Mouse (Mus musculus): ENCODE results near the gene Tmem39b. TPM values are rescaled to one million over a fixed set of nuclear protein-coding genes. Genes with fewer than 3 reads are reported as not detected.
"Not testable (repeated sequence)": the region's sequence is repeated elsewhere in the genome, so short reads cannot be mapped to it uniquely, and the experiment has no call there.

The Tmem39b gene
- total RNA-seq (2014; fragmentation: Nextera tagmentation) (15.8 and 44.1 TPM in 2 replicates), total RNA-seq (2017) (6.2 and 12.2 TPM in 2 replicates)

DNA sequence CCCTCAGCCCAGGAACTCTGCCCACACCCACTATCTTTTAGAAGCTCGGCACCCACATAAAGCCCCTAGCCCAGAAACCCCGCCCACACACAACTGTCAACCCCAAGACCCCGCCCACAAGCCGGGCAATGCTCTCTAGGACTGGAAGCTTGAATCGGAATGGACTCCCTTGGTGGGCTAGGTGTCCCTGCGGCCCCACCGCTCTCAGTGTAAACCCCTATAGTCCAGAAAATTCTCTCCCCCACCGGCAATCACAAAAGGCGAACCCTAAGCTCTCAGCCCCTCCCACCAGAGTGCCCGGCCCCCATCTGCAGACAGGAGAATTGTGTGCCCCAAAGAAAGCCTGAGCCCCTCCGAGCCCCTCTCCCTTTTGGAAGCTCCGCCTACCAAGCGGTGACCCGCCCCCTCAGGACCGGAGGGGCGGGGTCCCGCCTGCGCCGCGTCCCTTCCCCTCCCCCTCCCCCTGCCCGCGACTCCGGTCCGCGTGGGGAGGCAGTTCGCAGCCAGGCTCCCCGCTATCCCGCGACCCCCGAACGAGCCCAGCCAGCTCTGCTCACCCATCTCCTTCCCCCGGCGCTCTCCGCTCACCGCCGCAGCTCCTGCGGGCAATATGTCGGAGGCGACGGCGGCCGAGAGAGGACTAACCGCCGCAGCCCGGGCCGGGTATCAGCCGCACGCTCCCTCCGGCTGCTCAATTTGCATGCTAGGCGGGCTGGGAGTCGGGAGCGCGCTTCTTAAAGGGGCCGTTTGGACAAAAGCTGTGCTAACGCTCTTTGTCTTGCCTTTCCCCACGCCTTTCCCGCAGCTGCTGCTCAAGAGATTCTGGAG, at the start of gene Tmem39b:
Tmem39b (minus strand) TSS at position 681 of the 828 bp plus-strand sequence.
- peak; percentile 71 for ATAC-seq (replicated peaks; ENCODE audit: poor library complexity, severe bottlenecking)

DNA sequence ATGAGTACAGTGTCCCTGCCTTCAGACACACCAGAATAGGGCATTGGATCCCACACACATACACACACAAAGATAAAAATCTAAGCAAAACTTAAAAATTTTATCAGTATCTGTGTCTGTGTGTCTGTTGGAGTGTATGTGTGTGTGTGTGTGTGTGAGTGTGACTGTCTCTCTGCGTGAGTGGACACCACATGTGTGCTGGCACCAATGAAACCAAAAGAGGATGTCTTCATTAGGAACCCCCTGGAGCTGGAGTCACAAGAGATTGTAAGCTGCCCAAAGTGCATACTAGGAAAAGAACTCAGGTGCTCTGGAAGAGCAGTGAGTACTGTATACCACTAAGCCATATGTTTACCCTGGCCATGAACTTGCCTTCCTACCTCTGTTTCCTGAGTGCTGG, 49.5 kb upstream of the Tmem39b start:
- ATAC-seq (replicated peaks; ENCODE audit: poor library complexity, severe bottlenecking) = peak; percentile 20; the same call in 1 of the 2 replicates

DNA sequence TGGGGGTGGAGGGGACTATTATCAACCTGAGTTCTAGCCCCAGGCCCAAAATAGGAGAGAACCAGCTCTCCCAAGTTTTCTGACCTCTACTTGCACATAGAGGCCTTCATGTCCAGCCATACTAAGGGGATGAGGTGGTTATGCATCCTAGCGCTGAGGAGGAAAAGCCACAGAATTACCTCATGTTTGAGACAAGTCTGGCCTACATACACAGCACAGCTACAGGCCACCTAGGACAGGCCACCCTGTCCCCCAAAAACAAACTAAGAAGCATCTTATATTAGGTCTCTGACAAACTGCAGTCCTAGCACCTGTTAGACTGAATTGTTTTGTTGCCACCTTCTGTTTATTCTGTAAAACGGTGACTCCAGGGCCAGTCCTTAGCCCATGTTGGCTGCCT, 46.9 kb upstream of the Tmem39b start:
- ATAC-seq (replicated peaks; ENCODE audit: poor library complexity, severe bottlenecking) = no peak

DNA sequence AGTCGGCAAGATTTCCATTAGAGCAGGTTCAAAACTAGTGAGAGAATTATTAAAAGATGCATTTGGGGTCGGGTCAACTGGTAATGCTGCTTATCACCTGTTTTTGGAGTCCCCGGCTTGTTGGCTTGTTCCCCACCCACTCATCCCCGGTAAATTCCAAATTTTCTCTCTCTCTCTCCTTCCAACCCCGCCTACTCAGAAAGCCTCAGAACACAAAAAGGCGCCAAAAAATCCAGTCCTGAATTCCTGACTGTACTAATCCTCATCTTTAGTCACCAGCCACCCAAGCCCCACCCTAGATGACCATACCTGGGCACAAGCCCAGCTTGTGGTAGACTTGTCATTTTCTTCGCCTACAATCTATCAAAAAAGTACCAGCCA, 46.4 kb upstream of the Tmem39b start:
- ATAC-seq (replicated peaks; ENCODE audit: poor library complexity, severe bottlenecking) = no peak

DNA sequence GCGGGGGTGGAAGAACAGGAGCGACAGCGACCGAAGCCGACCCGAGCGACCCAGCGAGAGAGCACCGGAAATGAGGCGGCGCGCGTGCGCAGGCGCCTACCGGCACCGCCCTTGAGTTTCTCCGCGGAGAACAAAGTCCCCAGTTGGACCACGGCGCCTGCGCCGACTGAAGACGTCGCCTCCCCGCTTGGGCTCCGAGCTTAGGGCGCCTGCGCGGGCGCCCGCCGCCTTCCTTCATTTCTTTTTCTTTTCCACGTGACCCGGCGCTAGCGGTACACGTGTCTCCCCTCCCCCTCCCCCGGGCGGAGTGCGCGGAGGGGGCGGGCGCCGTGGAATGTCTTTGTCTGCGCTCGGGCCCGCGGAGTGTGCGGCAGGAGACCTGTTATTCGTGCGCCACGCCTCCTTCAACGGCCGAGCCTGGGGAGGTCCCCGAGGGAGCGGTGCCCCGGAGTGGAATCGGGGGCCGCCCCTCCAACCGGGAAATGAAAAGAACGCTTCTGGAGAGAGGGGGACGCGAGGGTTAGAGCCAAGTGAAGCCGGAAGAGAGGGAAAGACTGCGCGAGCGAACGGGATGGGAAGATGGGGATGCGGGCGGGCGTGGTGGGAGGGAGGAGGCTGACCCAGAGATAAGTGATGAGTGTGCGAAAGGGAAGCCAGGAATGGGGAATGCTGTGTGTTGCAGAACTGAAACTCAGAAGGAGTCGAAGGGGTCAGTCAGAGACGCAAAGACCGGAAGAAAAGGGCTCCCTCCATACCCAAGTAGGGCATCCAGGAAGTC, 45.8 kb upstream of the Tmem39b start, which contains the start of gene Khdrbs1:
Khdrbs1 (minus strand) TSS at position 72 of the 778 bp plus-strand sequence.
- peak; percentile 77 for ATAC-seq (replicated peaks; ENCODE audit: poor library complexity, severe bottlenecking)

DNA sequence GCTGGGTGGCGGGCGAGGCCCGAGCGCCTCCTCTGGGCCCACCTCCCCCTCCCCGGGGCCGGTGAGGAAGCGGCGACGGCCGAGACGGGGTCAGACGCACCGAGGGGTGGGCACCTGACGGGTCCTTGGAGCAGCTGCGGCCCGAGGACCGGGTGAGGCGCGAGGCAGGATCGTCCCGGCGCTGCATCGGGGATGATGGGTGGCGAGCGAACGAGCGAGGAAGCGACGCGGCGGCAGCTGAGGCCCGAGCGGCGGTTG, 45.3 kb upstream of the Tmem39b start:
- ATAC-seq (replicated peaks; ENCODE audit: poor library complexity, severe bottlenecking) = no peak

DNA sequence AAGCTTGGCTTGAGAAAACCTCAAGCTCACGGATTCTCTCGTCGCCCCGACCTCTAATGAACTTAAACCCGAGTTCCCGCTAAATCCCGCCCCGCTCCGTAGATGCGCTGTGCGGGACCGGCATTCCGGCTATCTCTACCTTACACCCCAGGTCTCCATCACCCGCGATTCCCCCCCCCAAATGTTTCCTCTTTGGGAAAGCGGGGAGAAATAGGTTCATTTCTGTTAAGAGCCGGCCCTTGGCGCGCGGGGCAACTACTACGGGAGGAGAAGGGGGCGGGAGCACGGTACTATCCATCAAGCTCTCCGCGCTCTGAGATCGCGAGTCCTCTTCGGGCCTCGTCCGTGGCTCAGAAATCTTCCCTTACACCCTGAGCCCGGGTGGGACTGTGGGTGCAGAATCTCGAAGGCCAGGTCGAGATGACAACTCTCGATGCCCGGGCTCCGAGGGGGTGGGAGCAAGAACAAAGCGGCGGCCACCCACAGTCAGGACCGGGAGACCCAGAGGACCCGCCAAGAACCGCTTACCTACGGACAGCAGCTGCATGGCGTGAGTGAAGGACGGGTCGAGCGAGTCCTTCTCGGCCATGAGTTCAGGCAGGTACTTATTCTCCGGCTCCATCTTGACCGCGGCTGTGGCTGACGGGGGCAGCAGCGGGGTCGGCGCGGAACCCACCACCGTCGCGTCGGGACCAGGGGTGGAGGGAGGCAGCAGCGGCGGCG, 44.8 kb upstream of the Tmem39b start:
- ATAC-seq (replicated peaks; ENCODE audit: poor library complexity, severe bottlenecking) = no peak

DNA sequence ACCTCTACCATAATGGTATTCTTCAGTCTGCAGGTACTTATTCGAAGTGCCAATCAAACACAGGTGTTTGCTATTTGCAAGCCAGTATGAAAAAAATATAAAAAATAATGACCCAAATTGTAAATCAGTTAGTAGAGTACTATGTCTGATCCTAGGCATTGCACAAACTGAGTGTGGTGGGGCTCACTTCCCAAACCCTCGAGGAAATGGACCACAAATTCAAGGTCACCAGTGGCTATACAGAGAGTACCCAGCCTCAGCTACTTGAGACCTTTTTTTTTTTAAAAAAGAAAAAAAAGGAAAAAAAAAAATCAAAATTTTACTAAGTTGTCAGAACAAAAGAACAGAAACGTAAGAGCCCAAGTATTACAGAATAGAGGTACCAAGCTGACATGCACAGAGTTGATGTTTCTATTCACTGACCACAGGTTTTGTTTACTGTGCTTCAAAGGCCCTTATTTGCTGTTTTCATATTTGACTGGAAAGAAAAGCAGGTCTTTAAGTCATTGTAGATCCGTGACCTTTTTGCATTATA, 42.5 kb upstream of the Tmem39b start:
- ATAC-seq (replicated peaks; ENCODE audit: poor library complexity, severe bottlenecking) = no peak

DNA sequence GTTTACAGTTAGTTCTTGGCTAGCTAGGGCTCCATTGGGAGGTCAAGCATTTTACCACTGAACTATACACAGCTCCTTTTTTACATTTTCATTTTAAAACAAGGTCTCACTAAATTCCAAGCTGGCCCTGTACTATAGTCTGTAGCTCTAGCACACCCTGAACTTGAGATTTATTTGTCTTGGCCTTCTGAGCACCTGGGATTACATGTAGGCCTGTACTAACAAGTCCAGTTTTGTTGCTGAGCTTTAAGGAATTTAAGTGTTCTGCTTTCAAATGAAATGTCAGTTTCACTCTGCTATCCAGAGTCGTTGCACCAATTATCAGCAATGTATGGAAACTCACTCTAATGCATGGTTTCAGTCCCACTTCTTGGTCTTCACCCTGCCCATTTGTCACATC, 39.5 kb upstream of the Tmem39b start:
- no peak for ATAC-seq (replicated peaks; ENCODE audit: poor library complexity, severe bottlenecking)

DNA sequence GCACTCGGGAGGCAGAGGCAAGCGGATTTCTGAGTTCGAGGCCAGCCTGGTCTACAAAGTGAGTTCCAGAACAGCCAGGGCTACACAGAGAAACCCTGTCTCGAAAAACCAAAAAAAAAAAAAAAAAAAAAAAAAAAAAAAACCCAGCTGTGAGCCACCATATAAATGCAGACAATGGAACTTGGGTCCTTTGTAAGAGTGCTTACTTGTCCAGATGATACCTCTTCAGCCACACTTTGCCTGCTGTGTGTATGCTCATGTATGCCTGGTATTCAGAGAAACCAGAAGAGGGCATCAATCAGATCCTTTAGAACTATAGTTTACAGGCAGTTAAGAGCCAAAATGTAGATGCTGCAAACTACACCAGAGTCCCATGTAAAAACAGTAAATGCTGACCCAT, 38.8 kb upstream of the Tmem39b start:
- not testable (repeated sequence) for ATAC-seq (replicated peaks; ENCODE audit: poor library complexity, severe bottlenecking)

DNA sequence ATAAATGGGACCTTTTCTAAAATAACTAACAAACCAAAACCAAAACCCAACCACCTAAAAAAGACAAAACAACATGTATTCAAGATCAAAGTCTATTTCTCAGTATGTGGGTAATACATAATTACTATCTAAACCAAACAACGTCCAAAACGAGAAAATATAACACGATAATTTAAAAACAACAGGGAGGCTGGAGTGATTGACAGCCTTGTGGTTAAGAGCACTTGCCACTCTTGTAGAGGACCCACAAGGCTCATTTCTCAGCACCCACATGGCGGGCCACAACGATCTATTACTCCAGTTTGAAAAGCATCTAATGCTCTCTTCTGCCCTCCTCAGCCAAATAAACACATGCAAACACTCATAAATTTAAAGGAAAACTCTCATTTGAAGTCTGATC, 34.8 kb upstream of the Tmem39b start:
- ATAC-seq (replicated peaks; ENCODE audit: poor library complexity, severe bottlenecking) = no peak

DNA sequence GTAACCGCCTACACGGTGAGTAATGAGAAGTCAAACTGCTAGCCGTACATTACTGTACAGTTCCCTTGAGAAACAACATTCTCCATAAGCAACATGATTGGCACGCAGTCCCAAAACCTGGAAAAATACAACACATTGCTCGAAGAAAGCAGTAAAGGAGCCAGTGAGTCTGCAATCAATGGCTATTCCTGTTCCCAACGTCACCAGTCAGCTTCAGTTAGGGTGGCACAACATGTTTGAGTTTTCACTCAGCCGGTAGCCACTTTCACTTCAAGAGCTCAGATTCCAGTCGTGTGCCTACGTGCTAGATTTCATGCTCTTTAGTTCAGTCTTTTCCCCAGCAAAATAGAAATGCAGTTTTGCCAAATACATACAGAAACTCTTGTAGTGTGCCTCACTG, 19.7 kb upstream of the Tmem39b start:
- no peak for ATAC-seq (replicated peaks; ENCODE audit: poor library complexity, severe bottlenecking)

DNA sequence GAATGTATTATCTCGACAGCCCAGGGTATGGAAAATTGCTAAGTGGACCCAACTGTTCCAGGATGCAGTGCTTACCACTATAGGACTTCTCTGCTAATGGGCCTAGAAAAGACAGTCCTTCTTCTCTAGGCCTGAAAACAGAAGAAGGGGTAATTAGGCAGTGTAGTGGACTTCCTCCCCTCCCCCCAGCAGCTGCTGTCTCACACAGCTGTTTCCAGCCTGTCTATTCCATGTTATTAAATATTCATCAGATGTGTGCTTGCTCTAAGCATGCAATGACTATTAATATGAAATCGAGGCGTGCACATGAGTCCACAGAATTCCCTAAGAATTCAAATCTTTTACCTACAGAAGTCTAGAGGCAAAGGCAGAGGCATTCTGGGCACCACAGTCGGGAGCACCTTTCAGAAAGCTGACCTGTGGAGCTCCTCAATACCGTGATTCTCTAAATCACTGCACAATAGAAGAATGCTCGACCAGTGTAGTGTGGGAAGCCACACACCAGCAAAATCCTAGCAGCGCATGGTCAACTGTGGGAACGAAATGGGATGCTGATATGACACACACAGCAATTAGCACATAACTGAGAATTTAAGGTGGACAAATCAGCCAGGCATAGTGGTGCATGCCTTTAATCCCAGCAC, 13.0 kb upstream of the Tmem39b start:
- ATAC-seq (replicated peaks; ENCODE audit: poor library complexity, severe bottlenecking) = no peak

DNA sequence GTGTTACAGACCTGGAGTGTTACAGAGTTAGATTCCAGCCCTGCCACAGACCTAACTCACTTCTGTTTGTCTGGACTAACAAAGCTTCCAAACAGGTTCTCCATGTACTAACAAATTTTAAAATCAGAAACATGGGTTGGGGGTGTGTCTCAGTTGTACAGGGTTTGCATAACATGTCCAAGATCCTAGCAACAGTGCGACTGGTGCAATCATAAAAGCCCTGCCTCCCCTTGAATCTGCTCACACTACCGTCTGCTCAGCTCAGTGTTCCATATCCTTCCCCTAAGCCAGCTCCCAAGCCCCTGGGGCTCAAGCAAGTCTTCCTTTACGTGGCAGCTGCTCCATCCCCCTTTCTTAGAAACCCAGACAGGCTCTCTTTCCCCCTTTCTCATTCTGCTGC, 10.1 kb upstream of the Tmem39b start:
- no peak for ATAC-seq (replicated peaks; ENCODE audit: poor library complexity, severe bottlenecking)

DNA sequence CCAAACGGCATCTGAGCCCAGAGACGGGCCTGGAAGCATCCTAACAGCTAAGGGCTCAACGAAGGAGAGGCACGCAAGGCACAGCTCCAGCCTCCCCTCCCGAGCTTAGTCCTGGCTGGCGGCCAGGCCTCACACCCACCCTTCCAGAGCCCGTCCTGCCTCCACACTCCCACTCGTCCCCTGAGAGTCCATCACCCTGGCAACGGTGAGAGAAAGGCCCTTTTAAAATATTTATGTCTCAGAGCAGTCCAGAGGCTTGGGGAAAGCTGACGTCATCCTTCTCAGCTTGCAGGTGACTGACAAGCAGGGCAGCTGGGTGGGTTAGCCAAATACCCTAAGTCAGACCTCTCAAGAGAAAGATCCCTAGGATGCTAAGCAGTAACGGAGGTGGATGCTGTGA, 5.8 kb upstream of the Tmem39b start:
- no peak for ATAC-seq (replicated peaks; ENCODE audit: poor library complexity, severe bottlenecking)

DNA sequence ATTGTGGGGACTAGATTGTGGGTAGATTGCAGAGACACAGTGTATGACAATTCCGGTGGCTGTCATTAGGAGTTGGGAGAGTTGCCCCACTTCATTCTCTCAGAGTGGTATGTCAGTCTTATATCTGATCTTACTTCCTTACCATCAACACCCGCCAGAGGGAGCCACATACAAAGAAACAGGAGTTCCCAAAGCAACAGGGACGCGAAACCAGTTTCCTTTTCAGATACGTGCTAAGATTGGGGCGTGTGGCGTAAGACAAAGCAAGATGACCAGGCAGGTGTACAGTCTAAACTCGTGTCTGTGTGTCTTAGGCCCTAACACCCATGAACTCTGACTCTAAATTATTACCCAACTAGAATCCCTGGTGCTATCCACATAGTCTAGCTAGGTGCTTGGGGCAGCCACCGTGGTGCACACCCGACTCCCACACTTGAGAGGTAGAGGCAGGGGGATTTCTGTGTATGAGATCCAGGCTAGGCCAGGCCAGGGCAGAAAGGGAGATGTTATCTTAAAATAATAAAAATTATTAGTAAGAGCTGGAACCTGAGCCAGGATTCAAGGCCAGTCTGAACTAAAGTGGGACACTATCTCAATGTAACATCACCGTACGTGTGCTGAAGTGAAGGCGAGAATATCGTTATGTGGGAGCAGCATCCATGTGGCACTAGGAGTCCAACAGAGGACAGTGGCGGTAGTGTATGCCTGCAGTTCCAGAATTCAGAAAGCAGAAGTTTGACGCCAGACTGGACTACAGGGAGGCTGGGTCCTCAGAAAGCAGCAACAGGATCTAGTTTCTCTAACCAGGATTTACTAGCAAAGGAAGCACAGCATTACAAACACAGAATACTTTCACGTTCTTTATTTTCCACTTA, 5.1 kb upstream of the Tmem39b start:
- ATAC-seq (replicated peaks; ENCODE audit: poor library complexity, severe bottlenecking) = peak; percentile 82

DNA sequence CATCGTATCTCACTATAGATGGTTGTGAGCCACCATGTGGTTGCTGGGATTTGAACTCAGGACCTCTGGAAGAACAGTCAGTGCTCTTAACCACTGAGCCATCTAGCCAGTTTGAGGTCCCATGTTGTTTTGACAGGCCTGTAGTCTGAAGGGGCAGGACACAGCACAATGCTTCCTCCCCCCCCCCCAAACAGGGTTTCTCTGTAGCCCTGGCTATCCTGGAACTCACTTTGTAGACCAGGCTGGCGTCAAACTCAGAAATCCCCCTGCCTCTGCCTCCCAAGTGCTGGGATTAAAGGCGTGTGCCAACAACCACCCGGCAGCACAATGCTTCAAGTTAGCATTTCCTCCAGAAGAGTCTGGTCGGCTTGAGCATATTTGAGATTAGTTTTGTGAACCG, 4.0 kb upstream of the Tmem39b start:
- ATAC-seq (replicated peaks; ENCODE audit: poor library complexity, severe bottlenecking) = not testable (repeated sequence)

DNA sequence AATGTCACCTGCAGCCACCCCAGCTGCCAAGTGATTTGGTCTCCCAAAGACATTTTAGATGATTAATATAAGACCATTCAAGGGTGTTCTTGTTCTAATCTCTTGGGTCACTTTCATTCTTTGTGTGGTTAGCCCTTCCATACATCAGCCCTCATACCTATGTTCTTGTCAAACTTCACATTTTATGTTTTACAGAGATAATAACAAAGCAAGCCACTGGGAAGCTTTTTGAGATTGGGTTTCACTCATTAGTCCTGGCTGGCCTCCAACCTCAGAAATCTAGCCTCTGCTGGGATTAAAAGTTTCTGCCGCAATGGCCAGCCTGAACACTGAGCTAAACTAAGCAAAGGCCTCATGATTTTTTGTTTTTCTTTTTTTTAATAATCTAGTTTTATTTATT, 3.6 kb upstream of the Tmem39b start:
- ATAC-seq (replicated peaks; ENCODE audit: poor library complexity, severe bottlenecking) = no peak

DNA sequence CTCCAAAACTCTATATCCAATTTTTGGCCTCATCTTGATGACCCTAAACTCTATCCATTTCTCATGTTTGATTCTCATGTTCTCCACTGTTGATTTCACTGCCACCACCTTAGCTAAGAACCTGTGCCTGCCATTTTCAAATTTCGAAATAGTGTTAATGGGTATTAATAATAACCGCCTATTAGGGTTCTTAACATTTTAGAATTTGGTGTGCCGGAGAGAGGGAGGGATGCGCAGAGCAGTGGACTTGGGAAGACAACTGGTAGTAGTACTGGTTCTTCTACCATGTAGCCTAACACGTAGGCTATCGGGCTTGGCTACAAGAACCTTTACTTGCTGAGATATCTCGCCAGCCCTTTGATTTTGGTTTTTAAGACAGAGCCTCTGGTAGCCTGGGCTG, 553 bp upstream of the Tmem39b start:
- no peak for ATAC-seq (replicated peaks; ENCODE audit: poor library complexity, severe bottlenecking)

DNA sequence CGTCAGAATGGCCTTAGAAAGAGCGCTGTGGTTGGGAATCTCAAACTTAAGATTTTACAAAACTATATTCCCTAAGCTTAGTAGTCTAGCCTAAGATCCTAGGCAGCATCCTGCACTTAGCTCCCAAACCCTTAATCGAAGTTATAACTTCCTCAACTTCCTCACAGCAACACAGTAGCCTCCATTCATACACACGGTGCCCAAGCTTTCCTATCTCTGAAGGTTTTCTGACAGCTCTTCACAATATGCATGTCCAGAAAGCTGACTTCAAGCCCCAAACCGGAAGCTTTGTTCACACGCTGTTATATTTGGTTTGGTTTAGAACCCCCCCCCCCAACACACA, 852 bp downstream of the Tmem39b start:
- ATAC-seq (replicated peaks; ENCODE audit: poor library complexity, severe bottlenecking) = peak; percentile 13; the same call in 1 of the 2 replicates
